Mouse (Mus musculus): ENCODE data around the gene Mt2.

DNA sequence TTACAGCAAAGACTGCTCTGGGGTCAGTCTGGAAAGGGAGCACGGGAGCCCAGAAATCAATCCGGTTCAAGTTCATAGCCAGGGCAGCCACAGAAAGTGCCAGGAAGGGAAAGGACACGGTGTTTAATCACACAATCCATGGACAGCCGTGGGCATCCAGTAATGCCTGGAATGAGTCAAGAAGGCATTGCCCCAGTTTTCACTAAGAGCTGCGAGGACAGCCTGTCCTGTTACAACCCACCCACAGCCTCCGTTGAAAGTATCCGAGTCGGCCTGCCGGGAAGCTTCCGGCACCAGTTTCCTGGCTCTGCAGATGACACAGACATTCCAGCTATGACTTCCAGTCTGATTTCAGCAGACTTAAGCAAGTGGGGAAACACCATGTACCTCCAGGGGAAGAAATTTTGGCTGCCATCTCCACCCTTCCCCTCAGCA is 1.1 kb upstream of the Mt2 start:
- no peak for TF ChIP-seq POLR2A (IDR thresholded peaks at IDR 0.05; ENCODE audit: borderline replicate concordance, extremely low read depth, low read depth, low read length)
- TF ChIP-seq CTCF (IDR thresholded peaks at IDR 0.05; ENCODE audit: insufficient read depth, low read length): no peak

Measured in lung, adult 2 months (tissue).